Mouse (Mus musculus) heart, adult 8-10 months (tissue): ENCODE measurements at regions not wholly inside any gene's neighbourhood (a gene's known extent, or its start where the extent isn't known, plus 50 kb on each side); places are given as distances from the start of the nearest gene placed in this dataset.
"Not testable (repeated sequence)": the region's sequence is repeated elsewhere in the genome, so short reads cannot be mapped to it uniquely, and the experiment has no call there.

Experiments used
- DNase-seq: peaks from one replicate; pipeline ENCODE4 v3.0.0; 2022; ENCODE audit warnings: low spot score

DNA sequence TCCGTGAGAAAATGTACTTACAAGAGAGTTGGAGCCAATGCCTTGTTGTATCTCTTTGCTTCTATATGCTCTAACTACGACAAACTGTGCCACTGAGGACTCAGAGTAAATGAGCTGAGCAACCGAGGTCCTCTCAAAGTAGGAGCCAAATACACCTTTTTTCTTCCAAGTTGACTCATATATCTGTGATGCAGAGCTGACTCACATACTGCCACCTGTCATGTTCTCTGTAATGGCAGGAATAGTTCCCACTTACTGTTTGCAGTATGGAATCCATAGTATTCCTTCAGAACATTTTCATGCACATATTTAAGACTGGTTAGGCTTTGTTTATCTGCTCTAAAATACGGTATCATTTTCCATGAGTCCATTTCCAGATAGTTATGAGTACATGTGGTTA is 792.1 kb downstream of the Cypt12 start:
- DNase-seq, result no peak

GRCm38 (mm10) chr3:18743474-18743873 is 795.3 kb downstream of the Cypt12 start:
- DNase-seq, result no peak

GRCm38 (mm10) chr3:18744216-18744615 is 796.0 kb downstream of the Cypt12 start:
- DNase-seq, result no peak

- DNase-seq, result no peak
These were observed 798.0 kb downstream of the Cypt12 start for GRCm38 (mm10) chr3:18746206-18746605.

DNA sequence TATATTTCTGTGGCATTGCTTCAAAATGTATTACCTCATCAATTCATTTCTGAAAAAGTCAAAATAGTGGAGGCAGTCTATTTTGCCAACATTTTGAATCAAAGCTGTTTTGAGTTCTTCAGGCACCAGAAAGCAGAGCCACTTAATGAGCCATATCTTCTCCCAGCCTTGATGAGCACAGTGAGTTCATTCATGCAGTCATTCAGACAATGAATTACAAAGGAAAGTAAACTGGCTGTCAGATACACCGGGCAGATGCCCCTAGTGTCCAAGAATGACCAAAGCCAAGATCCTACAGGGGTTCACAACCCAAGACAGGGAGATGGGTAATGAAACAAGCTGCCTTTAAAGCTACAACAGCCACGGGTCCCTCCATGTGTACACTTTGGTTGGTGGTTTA is 798.7 kb downstream of the Cypt12 start:
- DNase-seq, result no peak

DNA sequence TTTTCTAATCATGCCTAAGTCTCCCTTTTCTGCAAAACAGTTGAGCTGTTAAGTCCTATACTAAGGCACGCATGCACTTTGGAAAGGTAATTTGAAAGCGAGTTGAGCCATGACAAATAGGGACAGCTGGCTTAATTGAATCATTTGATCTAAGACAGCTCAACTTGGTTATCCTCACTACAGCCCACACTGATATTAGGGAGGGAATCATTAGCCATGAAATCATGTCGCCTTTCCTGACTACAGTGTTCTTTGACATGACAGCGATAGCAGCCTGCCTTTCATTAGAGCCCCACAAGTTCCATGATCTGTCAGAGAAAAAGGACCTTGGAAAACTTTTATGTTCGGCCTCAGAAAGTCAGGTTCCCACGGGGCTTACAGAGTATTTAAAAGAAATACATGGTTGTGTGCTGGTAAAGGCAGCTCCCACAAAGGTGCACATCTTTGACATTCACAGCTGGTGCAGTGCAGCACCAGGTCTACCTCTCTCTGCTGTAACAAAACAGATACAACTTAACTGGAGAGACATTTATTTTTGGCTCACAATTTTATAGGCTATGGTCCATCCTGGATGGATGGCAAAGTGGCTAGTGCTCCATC is 803.5 kb downstream of the Cypt12 start:
- no peak for DNase-seq

- DNase-seq, result no peak
These were observed 816.3 kb downstream of the Cypt12 start for GRCm38 (mm10) chr3:18764301-18765078.

DNA sequence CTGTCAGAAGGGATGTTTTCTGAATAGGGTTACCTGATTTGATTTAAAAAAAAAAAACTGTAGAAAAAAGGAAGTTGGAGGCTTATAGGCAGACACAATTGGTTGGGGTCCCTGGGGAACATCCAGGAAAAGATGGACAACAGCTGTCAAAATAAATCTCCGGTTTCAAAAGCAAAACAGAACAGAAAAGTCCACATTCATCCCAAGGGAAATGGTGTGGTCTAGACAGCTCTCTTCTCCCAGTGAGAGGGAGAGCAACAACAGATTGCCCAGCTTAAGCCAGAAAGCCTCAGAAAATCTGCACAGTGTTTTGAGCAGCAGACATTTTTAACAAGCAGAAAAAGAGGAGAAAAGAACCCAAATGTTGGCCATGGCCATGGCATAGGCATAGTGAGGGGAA is 830.3 kb downstream of the Cypt12 start:
- peak; percentile 47 for DNase-seq

- no peak for DNase-seq
These were observed 839.4 kb downstream of the Cypt12 start for GRCm38 (mm10) chr3:18787531-18788176.

DNA sequence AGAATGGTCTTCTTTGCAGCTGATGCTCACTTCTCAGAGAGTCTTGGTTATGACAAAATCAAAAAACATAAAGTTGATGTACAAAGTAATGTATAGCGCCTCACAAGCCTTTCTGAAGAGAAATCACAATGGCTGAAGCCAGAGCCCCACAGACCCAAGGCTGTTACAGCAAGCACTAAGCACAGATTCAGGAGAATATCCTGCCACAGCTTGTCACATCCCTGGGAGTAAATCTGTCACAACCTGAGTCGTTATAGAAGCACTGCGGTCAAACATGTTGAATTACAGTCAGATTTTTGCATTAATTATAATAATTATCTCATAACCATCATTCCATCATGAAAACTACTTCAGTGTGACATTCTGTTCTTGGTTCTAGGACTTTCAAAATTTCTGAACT is 825.7 kb downstream of the 1700064H15Rik start:
- no peak for DNase-seq

- DNase-seq, result not testable (repeated sequence)
These were observed 799.6 kb downstream of the 1700064H15Rik start for GRCm38 (mm10) chr3:18828788-18829320.

- no peak for DNase-seq
These were observed 760.2 kb downstream of the 1700064H15Rik start for GRCm38 (mm10) chr3:18868117-18868739.

DNA sequence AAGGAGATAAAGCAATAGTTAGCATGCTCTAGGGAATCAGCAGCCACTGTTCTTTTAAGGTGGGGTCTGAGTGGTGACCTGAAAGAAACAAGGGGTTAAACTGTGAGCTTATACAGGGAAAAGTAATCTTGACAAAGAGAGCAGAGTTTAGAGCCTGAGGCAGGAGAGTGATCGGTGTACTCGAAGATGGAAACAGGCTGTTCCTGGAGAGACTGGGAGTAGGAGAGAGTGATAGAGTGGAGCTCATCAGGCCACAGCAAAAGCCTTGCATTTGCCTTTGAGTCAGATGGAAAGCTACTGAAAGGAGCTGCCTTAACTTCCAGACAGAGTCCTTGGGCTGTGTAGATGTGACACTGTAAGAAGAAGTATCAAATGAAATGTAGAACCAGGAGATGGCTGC is 759.7 kb downstream of the 1700064H15Rik start:
- DNase-seq, result no peak

DNA sequence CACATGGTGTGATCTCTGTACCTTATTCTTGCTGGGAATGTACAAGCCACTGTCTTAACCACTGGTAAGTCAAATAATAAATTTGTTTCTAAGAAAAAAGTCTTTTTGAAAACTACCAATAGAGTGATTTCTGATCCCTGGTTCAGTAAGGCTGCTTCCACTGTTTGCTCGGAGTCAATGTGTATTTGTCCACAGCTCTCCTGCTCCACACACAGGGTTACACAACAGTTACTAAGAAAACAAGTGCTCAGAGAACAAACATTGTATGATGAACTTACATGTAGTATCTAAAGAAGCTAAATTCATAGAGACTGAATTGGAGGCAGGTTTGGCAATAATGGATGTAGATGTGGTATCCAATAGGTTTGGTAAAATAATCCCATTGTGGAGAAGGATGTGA is 751.4 kb downstream of the 1700064H15Rik start:
- no peak for DNase-seq

GRCm38 (mm10) chr3:18877572-18877971 is 750.9 kb downstream of the 1700064H15Rik start:
- no peak for DNase-seq

DNA sequence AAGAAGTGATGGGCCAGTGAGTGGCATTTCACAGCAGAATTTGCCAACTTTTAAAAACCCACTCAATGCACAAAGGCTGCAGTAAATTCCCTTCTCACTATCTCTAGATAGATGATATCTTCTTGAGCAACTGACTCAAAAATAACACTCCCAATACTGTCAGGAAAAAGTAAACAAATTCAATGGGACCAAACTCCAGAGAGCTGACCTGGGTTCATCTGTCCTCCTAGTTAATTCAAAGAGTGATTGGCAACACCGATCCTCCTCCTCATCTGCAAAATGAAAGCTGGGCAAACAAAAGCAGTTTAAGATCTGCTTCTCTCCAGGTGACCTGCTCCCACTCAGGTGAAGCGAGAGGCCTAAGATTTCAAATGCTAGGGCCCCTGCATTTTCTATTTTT is 747.3 kb downstream of the 1700064H15Rik start:
- no peak for DNase-seq

DNA sequence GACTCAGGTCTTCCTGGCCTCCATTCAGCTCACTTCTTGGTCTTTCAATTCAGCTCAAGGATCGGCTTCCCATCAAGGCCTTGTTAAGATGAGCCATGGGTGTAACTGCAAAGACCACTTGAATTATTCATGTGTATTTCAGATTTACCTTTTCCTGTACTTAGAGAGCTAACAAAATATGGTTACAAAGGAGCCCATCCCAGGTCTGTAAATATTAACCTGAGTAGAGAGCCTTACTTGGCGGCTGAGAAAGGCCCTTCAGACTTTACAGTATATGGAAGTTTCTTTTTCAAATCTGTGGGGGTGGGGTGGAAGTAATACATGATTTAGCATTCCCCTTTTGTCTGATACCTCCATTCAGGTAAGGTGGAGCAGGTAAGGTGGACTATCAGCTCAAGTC is 735.7 kb downstream of the 1700064H15Rik start:
- DNase-seq, result no peak

DNA sequence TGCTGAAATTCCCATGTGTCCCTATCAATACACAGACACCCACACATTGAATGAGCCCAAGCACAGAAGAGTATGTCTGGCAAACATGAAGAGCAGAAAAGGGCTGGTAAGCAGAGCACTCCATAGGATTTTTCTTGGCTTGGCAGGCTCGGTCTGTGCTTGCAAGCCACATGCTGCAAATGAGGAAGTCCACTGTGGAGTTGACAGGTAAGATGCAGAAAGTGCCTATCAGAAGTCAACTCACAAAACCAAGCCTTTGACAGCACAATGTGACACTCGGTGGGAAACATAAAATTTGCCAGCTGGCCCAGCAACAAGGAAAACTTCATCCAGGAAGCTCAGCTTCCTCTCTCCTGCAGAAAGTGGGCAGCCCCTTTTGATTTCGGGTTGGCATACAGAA is 722.7 kb downstream of the 1700064H15Rik start:
- DNase-seq, result no peak

DNA sequence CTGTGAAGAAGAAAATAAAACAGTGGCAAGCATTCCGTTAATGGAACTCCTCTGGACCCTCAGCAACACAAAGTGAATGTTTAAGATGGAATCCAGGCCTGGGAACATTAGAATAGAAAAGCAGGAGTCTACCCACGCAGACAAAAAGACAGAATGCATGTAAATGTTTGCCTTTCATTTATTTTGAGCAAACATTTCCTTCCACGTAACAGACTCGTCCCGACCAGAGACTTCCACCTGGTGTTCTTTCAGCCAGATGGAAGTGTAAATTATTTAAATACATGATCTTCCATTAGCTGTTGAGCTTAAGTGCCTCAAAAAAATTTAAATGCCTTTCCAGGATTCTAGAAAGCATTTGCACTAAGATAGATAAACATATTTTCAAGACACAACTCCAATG is 722.3 kb downstream of the 1700064H15Rik start:
- no peak for DNase-seq

GRCm38 (mm10) chr3:18908737-18909136 is 719.7 kb downstream of the 1700064H15Rik start:
- no peak for DNase-seq

- DNase-seq, result no peak
These were observed 699.9 kb downstream of the 1700064H15Rik start for GRCm38 (mm10) chr3:18928401-18929104.

- DNase-seq, result no peak
These were observed 699.4 kb downstream of the 1700064H15Rik start for GRCm38 (mm10) chr3:18929105-18929492.
